Mouse (Mus musculus): ENCODE results near the gene Rgs2.

Rgs2 gene

GRCm38 (mm10) chr1:144003904-144004740, at the start of gene Rgs2:
TSS of gene Rgs2 (minus strand) at chr1:144004161.
- peak; percentile 95 for DNase-seq

- no peak for DNase-seq
These were observed 49.4 kb upstream of the Rgs2 start for GRCm38 (mm10) chr1:144053401-144053800.

DNA sequence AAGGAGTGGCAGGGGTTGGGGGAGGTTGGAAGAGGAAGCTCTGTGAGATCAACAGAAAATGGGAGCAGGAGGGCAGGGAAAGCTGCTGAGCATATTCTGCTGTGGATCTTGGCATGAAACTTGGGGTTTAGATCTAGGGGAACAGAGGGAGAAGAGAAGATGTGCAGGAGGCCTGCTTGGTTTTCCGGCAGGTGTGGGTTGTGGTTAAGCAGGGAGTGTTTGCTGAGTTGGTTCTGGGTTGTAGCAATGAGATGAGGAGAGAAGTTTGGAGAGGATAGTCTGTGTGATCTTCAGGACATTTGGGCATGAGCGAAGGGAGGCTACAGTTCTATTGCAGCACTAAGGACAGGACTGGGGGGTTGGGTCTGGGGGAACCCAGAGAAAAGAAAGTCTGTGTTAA, 37.9 kb upstream of the Rgs2 start:
- no peak for DNase-seq

- DNase-seq: no peak
These were observed 29.5 kb upstream of the Rgs2 start for GRCm38 (mm10) chr1:144033498-144033897.

GRCm38 (mm10) chr1:144030499-144030898, 26.5 kb upstream of the Rgs2 start:
- DNase-seq: no peak

DNA sequence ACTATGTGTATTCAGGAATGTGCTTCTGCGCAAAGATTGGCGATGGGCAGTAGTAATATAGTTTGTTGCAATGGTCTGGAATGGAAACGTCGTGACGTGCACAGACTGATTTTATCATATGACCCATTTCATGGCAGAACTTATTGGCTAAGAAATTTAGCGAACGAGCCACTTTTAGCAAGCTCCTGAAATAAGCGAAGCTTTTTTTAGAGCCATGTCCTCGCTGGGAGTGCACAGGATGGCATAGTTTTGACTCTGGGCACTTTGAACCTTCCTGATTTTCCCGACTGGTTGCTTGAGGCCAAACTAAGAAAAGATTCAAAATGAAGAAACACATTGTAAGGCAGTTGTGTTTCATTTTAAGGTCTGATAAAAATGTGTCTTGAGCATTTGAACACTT, 25.7 kb upstream of the Rgs2 start:
- DNase-seq: no peak

DNA sequence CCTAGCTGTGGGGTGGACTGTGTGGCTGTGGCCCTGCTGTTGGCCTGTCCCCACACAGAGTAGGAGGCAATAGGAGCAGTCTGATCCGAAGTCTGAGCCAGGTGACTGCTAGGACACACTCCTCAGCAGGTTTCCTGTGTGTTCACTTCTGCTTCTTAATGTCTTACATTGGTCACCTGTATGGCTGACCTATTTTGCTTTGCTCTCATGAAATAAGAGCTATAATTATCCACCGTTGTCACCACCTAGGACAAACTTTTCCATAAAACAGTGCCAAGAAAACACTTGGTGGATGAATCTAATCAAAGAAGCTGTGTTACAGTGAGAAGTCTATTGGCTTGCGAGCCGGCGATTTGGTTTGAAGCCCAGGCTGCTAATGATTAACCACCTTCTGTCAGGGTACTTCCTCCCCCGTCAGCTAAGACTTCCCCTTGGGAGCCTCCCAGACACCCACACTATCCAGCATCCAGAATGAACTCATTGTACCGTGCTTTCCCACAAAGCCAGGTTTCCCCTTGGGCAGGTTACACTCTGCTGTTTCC, 14.5 kb upstream of the Rgs2 start:
- DNase-seq: peak; percentile 7

- no peak for DNase-seq
These were observed 10.0 kb upstream of the Rgs2 start for GRCm38 (mm10) chr1:144013913-144014312.

DNA sequence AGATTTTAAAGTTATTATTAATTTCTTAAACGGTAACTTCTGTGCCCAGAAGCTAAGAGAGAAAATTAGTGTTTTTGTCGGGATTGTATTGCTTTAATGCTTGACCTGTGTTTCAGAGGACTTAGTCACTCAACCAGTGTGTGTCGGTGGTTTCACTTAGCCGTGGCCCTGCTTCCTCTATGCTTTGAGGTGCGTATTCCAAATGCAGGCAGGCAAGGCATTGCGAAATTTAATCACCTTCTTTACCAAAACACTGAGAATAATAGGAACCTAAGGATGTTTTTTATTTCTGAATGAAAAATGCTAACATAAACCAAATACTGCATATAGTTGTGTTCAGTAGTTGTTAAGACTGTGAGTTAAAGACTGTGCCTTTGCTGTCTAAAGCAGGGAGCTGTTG, 3.4 kb upstream of the Rgs2 start:
- DNase-seq: no peak

GRCm38 (mm10) chr1:144006542-144006941, 2.6 kb upstream of the Rgs2 start:
- DNase-seq: peak; percentile 37

GRCm38 (mm10) chr1:144005648-144006047, 1.7 kb upstream of the Rgs2 start:
- no peak for DNase-seq

- DNase-seq: no peak
These were observed 780 bp upstream of the Rgs2 start for GRCm38 (mm10) chr1:144004741-144005140.

DNA sequence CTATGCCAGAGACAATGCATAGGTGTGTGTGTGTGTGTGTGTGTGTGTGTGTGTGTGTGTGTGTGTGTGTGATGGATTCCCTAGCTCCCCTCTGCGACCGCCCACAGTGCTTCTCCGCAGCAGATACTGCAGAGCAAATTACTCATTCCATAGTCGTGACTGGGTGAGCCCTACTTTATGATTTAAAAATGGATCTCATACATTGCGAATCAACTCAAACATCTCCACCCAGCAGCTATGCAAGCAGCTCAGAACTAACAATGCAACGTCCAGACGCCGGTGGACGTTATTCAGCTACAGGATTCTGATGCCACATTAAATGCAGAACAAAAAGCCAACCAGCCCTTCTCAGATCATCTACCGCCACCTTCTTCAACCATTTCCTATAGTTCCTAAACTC, 545 bp downstream of the Rgs2 start:
- DNase-seq: peak; percentile 19

DNA sequence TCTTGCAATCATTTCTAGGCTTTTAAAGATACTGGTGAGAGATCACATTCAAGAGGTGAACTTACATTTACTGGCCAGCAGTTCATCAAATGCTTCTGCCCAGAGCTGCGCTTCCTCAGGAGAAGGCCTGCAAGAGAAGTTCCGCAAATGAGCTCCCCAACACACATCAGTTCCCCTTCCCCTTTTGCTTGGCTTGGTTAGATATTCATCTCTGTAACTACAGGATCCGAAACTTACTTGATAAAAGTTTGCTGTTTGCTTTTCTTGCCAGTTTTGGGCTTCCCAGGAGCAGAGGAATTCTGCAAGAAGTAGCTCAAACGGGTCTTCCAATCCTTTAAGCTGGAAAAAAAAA, 1.3 kb downstream of the Rgs2 start:
- DNase-seq: no peak

DNA sequence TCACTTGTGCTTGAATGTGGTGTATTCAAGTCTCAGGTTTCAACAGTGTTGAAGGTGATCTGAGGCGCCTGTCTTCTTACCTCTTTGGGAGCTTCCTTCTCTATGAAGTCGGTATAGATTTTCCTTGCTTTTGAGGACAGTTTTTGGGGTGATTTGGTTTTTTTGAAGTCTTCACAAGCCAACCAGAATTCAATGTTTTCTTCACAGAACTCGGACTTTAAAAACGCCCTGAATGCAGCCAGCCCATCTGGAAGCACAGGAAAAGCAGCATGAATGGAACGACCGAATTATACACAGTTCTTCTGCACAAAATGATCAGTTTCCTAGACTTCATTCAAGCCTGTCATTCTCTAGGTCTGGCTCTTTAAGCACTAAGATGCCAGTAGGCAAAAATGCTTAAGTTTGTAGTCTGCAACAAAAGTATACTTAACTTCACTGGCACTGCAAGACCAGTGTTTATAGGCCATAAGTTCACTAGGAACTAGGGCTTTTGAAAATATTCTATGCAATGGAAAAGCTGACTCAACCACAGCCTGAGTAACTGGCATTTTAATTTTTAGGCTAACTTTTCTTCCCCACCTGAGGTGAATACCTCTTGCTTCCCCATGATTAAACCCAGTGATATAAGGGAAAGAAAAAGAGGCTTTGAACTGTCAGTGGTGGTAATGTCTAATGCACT, 1.8 kb downstream of the Rgs2 start:
- DNase-seq: no peak

DNA sequence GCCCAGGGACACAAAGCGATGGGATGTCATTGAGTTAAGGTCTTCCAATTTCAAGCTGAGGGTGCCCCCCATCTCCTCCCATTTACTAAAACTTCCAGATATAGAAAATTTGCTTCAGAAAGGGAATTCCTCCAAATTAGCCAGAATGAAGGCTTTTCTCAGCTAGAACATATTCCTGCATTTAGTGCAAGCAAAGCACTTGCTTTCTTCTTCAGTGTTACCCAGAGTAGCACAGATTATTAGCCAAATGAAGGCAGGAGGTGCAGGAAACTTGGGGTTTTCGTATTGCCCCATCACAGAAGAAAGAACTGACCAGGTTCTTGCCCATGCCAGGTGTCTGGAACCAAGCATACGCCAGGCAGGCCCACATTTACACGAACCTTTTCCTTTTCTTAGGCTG, 3.7 kb downstream of the Rgs2 start:
- DNase-seq: no peak

DNA sequence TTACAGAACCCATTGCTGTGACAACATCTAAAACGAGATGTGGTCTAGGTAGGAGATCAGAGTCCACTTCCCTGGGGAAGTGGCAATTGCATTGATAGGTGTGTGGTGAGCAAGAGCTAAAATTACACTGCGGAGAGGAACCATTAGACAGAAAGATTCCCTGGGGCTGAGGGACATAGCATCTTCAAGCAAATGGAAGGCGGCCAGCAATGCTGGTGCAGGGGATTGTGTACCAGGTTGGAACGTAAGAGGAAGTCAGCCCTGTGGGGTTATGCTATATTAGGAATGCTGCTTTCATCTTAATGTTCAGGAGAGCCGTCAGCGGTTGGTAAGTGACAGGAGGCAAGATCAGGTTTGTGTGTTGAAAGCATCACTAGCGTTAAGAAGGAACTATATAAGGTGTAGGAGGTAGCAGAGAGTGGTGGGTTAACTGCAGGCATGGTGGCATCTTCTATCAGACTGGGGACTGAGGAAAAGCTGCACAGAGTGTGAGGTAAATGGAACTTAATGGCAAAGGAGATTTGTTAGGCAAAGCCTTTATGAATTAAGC, 4.5 kb downstream of the Rgs2 start:
- DNase-seq: no peak

DNA sequence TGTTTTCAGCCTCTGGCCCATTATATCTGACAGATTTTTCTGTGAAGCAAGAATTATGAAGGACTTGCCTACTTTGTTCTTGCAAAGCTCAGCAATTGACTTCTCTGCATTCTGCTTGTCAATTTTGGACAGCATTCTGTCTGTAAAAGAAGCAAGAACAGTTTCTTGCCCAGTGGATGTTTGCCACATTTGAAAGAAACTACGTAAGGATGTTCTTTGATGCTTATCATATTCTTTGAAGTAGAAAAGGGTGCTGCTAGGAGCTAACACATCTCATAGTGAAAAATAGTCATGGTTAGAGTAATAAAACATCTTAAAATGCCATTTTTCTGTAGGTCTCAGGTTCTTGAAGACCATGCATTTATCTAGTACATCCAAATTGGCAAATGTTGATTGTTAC, 10.9 kb downstream of the Rgs2 start:
- no peak for DNase-seq

- DNase-seq: no peak
These were observed 11.4 kb downstream of the Rgs2 start for GRCm38 (mm10) chr1:143992528-143992927.

DNA sequence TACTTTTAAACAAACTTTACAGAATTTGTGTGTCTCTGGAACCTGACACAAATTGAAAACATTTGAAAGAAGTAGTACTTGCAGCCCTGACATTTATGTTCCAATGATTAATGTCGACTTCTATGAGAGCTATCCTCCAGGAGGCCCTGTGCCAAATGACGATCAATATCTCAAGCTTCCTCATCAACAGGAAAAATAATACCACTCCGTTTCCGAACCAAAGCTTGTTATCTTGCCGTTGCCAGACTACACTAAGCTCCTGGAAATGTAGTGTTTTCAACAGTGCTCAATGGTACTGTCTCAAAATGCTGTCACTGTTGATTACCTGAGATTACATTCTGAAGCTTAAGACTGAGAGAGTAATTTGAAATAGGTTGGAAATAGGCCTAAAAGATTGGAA, 13.7 kb downstream of the Rgs2 start:
- no peak for DNase-seq

DNA sequence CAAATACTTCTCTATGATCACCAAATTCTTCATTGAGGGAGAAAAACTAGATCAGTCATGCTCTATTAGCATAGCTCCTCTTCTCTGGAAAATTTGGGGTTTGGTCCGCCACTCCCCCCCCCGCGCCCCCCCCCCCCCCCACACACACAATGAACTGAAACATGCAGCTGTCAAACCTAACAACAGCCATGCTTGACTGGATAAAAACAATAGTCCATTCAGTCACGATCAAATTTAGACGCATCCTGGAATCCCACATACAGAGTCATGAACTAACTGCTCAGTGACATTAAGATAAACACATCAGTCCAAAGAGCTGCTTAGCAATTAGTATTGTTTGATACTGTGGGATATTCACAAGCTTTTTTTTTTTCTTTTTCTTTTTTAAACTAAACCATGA, 14.2 kb downstream of the Rgs2 start:
- no peak for DNase-seq

GRCm38 (mm10) chr1:143988756-143989155, 15.2 kb downstream of the Rgs2 start:
- DNase-seq: no peak

DNA sequence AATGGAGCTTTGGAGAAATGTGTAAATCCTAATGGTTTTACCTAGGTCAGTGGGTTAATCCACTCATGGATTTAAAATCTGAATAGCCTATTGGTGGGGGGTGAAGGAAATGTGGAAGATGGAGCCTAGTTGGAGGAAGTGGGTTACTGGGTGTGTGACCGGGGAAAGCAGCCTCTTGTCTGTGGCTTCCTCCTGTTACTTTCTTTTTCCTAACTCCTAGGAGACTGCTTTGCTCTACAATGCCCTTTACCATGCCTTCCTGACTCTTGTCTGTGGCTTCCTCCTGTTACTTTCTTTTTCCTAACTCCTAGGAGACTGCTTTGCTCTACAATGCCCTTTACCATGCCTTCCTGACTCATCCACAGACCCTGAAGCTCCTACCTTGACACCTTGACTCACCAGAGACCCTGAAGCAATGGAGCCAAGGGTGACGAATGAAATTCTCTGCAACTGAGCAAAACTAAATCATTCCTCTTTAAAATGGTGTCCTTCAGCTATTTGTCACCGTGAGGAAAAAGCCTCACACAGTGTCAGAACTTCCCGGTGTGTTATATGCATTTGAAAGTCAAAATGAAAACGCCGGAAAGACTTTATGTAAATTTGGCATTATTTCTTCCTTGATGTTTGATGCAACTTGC, 18.9 kb downstream of the Rgs2 start:
- DNase-seq: no peak
